Mouse (Mus musculus): Measurements from ENCODE around the gene Cpa5. TPM values are rescaled to one million over a fixed set of nuclear protein-coding genes. Genes with fewer than 3 reads are reported as not detected.

Gene Cpa5
- polyA plus RNA-seq, 1 experiment from 2014 or later = 0.13 TPM

DNA sequence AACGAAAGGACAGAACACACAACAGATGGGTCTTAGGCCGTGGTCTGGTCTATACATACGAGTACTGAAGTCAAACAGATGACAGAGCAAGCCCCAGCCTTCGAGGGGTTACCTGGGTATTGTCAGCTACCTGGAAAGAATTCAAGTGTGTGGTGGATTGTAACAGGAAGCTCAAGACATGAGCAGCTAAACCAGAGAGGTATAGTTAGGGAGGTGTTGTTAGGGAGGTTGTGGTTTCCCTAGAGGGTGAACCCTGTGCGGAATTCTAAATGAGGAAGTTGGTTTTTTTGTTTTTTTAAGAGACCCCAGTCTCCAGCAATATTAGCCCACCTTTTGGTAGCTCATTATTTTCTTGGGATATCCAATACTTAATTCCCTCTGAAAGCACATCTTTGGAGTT, 5.1 kb upstream of the Cpa5 start:
- no peak overlapping the region for H3K4me2 ChIP-seq (replicated peaks)
- H3K27ac ChIP-seq (replicated peaks) = no peak overlapping the region
- WGBS = 88% methylated on average over 5 of the region's 5 CpGs
- ATAC-seq (replicated peaks) = no peak
- H3K36me3 ChIP-seq = no peaks in the 10 kb centered on the region
- H3K27me3 ChIP-seq = no peaks in the 10 kb centered on the region
- H3K4me3 ChIP-seq = no peak overlapping the region
- H3K9me3 ChIP-seq = no peaks in the 10 kb centered on the region
- H3K9ac ChIP-seq (replicated peaks) = no peak overlapping the region
- 0 out of 2 replicates have a peak, but pooled peaks cover 2% of the 10 kb centered on the region for H3K4me1 ChIP-seq

DNA sequence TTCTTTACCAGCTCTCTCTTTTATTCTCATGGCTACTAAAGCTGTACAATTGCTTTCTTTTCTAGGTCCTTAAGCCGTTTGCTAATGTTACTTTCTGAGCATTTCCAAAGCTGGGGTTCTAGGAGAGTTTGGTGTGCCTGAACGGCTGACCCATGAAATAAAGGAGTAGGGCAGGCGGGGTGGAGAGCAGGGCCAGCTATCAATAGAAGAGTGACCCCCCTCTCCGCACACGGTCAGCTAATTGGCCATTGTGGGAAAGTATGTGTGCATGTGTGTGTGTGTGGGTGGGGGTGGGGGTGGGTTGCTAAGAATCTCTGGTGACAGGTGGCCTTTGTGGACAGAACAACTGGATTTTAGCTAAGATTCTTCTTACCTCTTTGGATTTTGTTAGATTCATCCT, 402 bp downstream of the Cpa5 start:
- no peak overlapping the region for H3K4me3 ChIP-seq
- no peaks in the 10 kb centered on the region for H3K9me3 ChIP-seq
- H3K27ac ChIP-seq (replicated peaks) = no peak overlapping the region
- H3K4me2 ChIP-seq (replicated peaks) = no peak overlapping the region
- no peak for ATAC-seq (replicated peaks)
- no peak overlapping the region for H3K9ac ChIP-seq (replicated peaks)
- WGBS = 21% methylated on average over 5 of the region's 5 CpGs
- H3K4me1 ChIP-seq = peaks cover 20% of the 10 kb centered on the region
- no peaks in the 10 kb centered on the region for H3K36me3 ChIP-seq
- H3K27me3 ChIP-seq = no peaks in the 10 kb centered on the region

- H3K27ac ChIP-seq (replicated peaks) = 0 out of 2 replicates have a peak overlapping the region, but pooled peaks have one; percentile 2
- no peaks in the 10 kb centered on the region for H3K36me3 ChIP-seq
- no peak overlapping the region for H3K4me2 ChIP-seq (replicated peaks)
- no peak for ATAC-seq (replicated peaks)
- H3K4me3 ChIP-seq = no peak overlapping the region
- H3K4me1 ChIP-seq = peaks cover 48% of the 10 kb centered on the region
- WGBS = 47% methylated on average over 6 of the region's 6 CpGs
- no peaks in the 10 kb centered on the region for H3K9me3 ChIP-seq
- no peaks in the 10 kb centered on the region for H3K27me3 ChIP-seq
- no peak overlapping the region for H3K9ac ChIP-seq (replicated peaks)
Measured at GRCm38 (mm10) chr6:30614251-30614650, 3.4 kb downstream of the Cpa5 start.

DNA sequence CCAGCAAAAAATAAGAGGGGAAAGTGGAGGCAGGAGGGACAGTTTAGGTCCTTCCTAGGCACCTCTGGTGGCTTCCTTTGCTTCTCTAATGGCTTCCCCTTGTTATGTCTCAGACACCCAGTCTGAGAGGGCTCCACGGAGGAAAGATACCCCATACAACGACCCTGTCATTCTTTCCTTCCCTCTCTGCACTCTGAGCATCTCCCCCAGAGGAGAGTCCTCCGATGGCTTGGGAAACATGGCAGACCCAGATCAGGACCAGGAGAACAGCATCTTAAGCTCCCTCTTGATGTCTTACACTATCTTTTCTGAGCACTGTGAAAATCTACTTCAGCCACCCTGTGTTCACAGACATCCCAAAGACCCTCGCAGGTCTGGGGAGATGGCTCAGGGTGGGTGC, 4.9 kb downstream of the Cpa5 start:
- Histone ChIP-seq H3K9ac (replicated peaks) (no peak overlapping the region), H3K27ac (replicated peaks) (peak overlapping the region; percentile 90)

DNA sequence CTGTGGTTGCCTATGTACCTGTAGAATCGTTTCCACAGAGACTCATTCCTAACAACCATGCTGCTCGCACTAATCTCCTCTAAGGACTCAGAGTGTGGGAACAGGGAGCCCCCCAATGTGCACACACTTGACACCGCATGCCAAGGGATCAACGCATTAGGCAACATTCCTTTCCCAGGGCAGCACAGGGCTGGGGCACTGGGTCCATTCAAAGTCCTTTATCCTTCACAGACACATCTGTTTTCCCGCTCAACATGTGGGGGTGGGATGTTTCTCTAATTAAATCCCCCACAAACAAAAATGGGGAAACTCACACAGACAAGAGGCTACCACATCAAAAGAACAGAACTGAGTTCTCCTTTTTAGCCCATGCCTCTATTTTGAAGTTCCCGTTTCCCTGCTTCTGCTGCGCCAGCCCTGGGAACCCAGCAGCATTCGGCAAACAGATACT, 5.7 kb downstream of the Cpa5 start:
- peak overlapping the region; percentile 90 for H3K27ac ChIP-seq (replicated peaks)
- 3% methylated on average over 8 of the region's 8 CpGs for WGBS
- peaks cover 44% of the 10 kb centered on the region for H3K4me1 ChIP-seq
- H3K4me3 ChIP-seq = no peak overlapping the region
- no peaks in the 10 kb centered on the region for H3K36me3 ChIP-seq
- H3K9ac ChIP-seq (replicated peaks) = no peak overlapping the region
- no peak for ATAC-seq (replicated peaks)
- H3K27me3 ChIP-seq = no peaks in the 10 kb centered on the region
- H3K9me3 ChIP-seq = no peaks in the 10 kb centered on the region
- H3K4me2 ChIP-seq (replicated peaks) = no peak overlapping the region

More for the DNA sequence above, 4.9 kb downstream of the Cpa5 start:
- Histone ChIP-seq H3K36me3 (no peaks in the 10 kb centered on the region), H3K27me3 (no peaks in the 10 kb centered on the region), H3K4me3 (no peak overlapping the region), H3K4me2 (replicated peaks) (no peak overlapping the region), H3K9me3 (no peaks in the 10 kb centered on the region), H3K4me1 (peaks cover 46% of the 10 kb centered on the region)
- no peak for ATAC-seq (replicated peaks)
- 22% methylated on average over 4 of the region's 4 CpGs for WGBS

DNA sequence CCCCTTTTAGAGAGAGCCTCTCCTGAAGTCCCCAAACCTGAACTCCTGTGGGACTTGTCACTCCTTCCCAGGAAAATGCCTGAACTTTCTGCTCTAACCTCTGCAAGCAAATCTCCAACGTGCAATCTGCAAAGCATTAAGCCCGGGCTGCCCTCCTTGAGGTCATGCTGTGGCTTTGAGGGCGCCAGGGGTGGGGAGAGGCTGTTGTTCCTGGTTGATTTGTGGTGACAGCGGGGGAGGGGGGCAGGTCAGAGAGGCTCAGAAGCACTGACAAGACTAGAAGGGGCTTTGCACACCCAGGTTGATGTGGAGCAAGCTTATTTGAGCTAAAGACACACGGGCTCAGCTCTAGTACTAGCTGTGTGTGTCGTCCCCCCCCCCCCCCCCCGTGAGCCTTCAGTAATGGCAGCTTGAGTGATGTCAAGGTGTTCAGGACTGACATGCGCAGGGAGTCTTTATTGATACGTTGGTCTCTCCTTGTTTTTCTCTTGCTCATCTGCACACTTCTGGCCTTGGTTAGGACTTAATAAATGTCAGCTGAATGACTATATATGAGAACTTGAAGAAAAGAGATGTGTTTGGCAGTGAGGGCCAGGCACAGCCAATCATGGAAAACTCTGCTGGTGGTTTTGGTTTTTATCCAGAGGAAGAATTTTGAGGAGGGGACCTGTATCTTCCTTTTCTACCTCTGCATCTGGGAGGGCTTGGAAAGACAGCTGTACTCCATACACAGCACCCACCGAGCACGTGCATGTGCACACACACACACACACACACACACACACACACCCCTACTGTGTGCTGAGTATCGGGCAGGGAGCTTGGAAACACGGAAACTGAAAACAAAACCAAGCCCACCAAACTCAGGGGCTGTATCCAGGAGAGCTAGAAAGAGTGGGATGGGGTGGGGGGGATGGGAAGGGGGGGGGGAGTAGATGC, 6.5 kb downstream of the Cpa5 start:
- peak overlapping the region; percentile 57 for H3K4me2 ChIP-seq (replicated peaks)
- WGBS = 5% methylated on average over 13 of the region's 13 CpGs
- H3K4me3 ChIP-seq = peak overlapping the region; percentile 35
- no peaks in the 10 kb centered on the region for H3K9me3 ChIP-seq
- no peaks in the 10 kb centered on the region for H3K27me3 ChIP-seq
- H3K9ac ChIP-seq (replicated peaks) = peak overlapping the region; percentile 44; the same call in 1 of the 2 replicates
- ATAC-seq (replicated peaks) = peak; percentile 3; the same call in 1 of the 2 replicates
- H3K36me3 ChIP-seq = no peaks in the 10 kb centered on the region
- H3K27ac ChIP-seq (replicated peaks) = peak overlapping the region; percentile 90
- H3K4me1 ChIP-seq = peaks cover 44% of the 10 kb centered on the region

- 1% methylated on average over 18 of the region's 18 CpGs for WGBS
- Histone ChIP-seq H3K27ac (replicated peaks) (peak overlapping the region; percentile 90), H3K36me3 (no peaks in the 10 kb centered on the region), H3K27me3 (no peaks in the 10 kb centered on the region), H3K9ac (replicated peaks) (peak overlapping the region; percentile 44; the same call in 1 of the 2 replicates), H3K4me1 (peaks cover 44% of the 10 kb centered on the region), H3K9me3 (no peaks in the 10 kb centered on the region), H3K4me3 (peak overlapping the region; percentile 35), H3K4me2 (replicated peaks) (peak overlapping the region; percentile 57)
- ATAC-seq (replicated peaks) = peak; percentile 93
Measured at GRCm38 (mm10) chr6:30617959-30618590, 7.3 kb downstream of the Cpa5 start.

GRCm38 (mm10) chr6:30618735-30619134, 7.9 kb downstream of the Cpa5 start:
- no peak for ATAC-seq (replicated peaks)
- Histone ChIP-seq H3K27ac (replicated peaks) (peak overlapping the region; percentile 90), H3K4me3 (no peak overlapping the region), H3K36me3 (no peaks in the 10 kb centered on the region), H3K9ac (replicated peaks) (no peak overlapping the region), H3K4me1 (peaks cover 44% of the 10 kb centered on the region), H3K9me3 (no peaks in the 10 kb centered on the region), H3K27me3 (no peaks in the 10 kb centered on the region), H3K4me2 (replicated peaks) (no peak overlapping the region)
- 23% methylated on average over 6 of the region's 6 CpGs for WGBS

- no peak overlapping the region for H3K4me2 ChIP-seq (replicated peaks)
- H3K4me1 ChIP-seq = peaks cover 42% of the 10 kb centered on the region
- no peak overlapping the region for H3K4me3 ChIP-seq
- H3K9ac ChIP-seq (replicated peaks) = no peak overlapping the region
- no peaks in the 10 kb centered on the region for H3K27me3 ChIP-seq
- peak overlapping the region; percentile 90 for H3K27ac ChIP-seq (replicated peaks)
- no peak for ATAC-seq (replicated peaks)
- 52% methylated on average over 5 of the region's 5 CpGs for WGBS
- H3K36me3 ChIP-seq = no peaks in the 10 kb centered on the region
- H3K9me3 ChIP-seq = no peaks in the 10 kb centered on the region
Measured at GRCm38 (mm10) chr6:30619606-30620005, 8.8 kb downstream of the Cpa5 start.

GRCm38 (mm10) chr6:30620591-30620990, 9.8 kb downstream of the Cpa5 start:
- ATAC-seq (replicated peaks) = no peak
- Histone ChIP-seq H3K9me3 (no peaks in the 10 kb centered on the region), H3K27ac (replicated peaks) (no peak overlapping the region; the same call in 1 of the 2 replicates), H3K9ac (replicated peaks) (no peak overlapping the region), H3K4me3 (no peak overlapping the region), H3K4me1 (peaks cover 34% of the 10 kb centered on the region), H3K27me3 (no peaks in the 10 kb centered on the region), H3K36me3 (no peaks in the 10 kb centered on the region), H3K4me2 (replicated peaks) (no peak overlapping the region)
- WGBS = 86% methylated on average over 4 of the region's 4 CpGs

DNA sequence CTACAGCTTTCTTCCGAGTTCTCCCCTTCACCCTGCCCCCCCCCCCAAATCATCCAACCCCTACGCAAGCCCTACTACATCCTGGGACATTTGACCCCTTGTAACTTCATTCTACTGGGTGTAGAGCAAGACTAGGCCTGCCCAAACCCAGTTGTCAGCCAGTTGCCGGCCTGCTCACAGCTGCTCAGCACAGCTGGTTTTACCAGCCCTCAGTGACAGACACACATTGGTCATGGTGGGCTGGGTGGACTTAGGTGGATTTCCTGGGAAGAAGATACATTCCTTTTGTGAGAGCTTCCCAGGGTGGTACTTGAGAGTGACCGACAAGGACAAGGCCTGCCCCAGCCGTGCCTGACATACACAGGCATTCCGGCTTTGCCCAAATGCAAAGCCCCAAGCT, 10.2 kb downstream of the Cpa5 start:
- Histone ChIP-seq H3K4me3 (no peak overlapping the region), H3K27ac (replicated peaks) (no peak overlapping the region), H3K36me3 (no peaks in the 10 kb centered on the region), H3K27me3 (no peaks in the 10 kb centered on the region), H3K4me1 (peaks cover 30% of the 10 kb centered on the region), H3K9ac (replicated peaks) (no peak overlapping the region), H3K9me3 (no peaks in the 10 kb centered on the region), H3K4me2 (replicated peaks) (no peak overlapping the region)
- no peak for ATAC-seq (replicated peaks)
- WGBS = 94% methylated on average over 6 of the region's 6 CpGs

GRCm38 (mm10) chr6:30621986-30622389, 11.2 kb downstream of the Cpa5 start:
- Histone ChIP-seq H3K4me2 (replicated peaks) (no peak overlapping the region), H3K9me3 (no peaks in the 10 kb centered on the region), H3K36me3 (no peaks in the 10 kb centered on the region), H3K4me1 (peaks cover 20% of the 10 kb centered on the region), H3K27ac (replicated peaks) (no peak overlapping the region), H3K4me3 (no peak overlapping the region), H3K27me3 (no peaks in the 10 kb centered on the region), H3K9ac (replicated peaks) (no peak overlapping the region)
- 89% methylated on average over 4 of the region's 4 CpGs for WGBS
- no peak for ATAC-seq (replicated peaks)

All from forebrain, embryonic 15.5 days (tissue).